Mouse (Mus musculus) right cerebral cortex, postnatal 14 days (tissue): Measurements from ENCODE around the gene Fanca.
"Not testable (repeated sequence)": the region's sequence is repeated elsewhere in the genome, so short reads cannot be mapped to it uniquely, and the experiment has no call there.

Experiments used
- DNase-seq: peaks from one replicate; pipeline ENCODE4 v3.0.0; 2022

Fanca gene

DNA sequence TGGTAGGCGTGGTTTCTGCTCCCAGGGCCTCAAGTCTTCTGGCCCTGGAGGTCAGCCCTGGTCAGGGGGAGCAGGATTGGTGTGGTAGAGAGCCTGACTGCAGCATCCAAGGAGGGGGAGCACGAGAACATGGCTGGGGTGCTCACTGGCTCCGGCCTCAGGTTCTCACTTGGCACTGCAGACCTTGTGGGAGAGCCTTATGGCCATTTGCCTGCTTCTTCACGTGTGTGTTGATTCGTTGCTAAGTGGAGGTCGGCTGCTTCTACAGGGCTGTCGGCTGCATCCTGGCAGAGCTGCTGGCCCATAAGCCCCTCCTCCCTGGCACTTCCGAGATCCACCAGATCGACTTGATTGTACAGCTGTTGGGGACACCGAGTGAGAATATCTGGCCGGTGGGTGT, 88.0 kb downstream of the Fanca start:
- not testable (repeated sequence) for DNase-seq

DNA sequence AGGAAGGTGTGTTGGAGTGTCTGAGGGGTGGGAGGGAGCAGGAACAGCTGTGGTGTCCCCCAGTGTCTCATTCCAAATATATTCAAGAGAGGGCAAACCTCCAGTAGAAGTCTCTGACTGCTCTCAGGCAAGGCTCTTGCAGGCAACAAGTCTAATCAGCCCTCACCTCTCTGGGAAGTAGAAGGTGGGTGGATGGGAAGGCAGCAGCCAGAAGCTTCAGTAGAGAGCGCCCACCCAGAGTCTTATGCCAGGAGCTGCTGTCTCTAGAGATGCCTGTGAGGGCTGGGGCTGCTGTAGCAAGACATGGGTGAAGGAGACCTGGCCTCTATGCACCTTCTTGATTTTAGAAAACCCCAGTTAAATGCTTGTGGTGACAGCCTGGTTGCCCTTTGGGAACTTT, 90.0 kb downstream of the Fanca start:
- DNase-seq, result no peak

DNA sequence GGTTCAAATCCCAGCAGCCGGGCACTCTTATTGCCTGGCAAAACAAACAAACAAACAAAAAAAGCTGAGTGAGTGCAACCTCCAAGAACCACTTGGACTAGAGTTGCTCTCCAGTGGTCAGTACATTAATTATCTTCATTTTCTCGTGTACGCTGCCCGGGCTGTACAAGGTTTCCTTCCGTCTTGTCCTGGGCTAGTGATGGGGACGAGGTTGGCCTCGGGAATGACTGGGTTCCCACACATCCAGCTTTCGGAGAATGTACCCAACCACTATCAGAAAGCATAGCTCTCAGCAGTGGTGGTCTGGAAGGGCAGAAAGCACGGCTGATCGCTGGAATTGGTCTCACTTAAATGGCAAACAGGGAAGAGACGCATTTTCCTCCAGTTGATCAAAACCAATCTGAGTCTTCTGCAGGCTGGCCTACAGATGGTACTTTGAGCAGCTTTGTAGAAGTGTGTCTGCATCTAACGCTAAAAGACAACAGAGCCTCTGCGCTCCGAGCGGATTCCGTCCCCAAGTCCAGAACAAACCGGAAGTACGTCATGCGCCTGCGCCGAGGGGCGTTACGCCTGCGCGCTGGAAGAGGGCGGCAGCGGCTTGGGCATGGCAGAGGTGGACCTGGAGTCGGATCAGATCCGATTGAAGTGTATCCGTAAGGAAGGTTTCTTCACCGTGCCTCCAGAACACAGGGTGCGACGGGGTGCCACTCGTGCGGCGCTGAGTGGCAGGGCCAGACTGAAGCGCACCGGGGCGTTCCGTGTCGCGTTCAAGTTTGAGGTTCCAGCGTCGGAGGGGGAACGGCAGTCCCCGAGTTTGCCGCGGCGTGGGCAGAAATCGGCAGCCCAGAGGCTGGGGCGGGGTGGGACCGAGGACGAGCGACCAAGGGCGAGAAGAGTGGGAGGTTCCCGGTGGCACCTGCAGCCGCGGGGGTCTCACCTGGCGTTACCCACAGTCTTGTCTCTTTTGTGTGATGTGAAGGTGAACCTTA, 93.8 kb downstream of the Fanca start, which contains the start of gene Cdk10:
Cdk10 (plus strand) TSS at position 565 of the 989 bp plus-strand sequence.
- peak; percentile 89 for DNase-seq

DNA sequence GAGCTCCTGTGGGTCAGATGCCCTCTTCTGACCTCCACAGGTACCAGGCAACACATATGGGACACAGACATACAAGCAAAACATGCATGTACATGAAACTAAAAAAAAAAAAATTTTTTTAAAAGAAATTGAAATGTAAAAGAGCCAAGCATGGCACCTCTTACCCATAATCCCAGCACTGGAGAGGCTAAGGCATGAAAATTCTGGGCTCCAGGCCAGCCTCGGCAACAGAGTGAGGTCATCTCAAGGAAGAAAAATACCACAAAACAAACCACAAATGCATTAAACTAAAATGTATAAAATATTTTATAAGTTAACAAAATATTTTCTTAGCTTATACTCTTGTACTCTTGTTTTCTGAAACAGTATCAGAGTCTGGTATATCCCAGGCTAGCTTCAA, 97.5 kb downstream of the Fanca start:
- no peak for DNase-seq
